Mouse (Mus musculus) bone marrow, adult 2 months (tissue): Measurements from ENCODE around the gene Mapk10.

ENCODE experiments used
- CTCF ChIP-seq: fragments of 200-500 bp; IDR thresholded peaks from 2 replicates; pipeline ENCODE4 v1.5.1; 2011; ENCODE audit warnings: low read length, control low read depth; ENCODE audit not compliant: control insufficient read depth, insufficient read depth
- POLR2A ChIP-seq: fragments of 200-500 bp; IDR thresholded peaks from 2 replicates; pipeline ENCODE4 v1.6.1; 2011; ENCODE audit warnings: low read depth, mild to moderate bottlenecking, control low read depth, low read length, borderline replicate concordance; ENCODE audit not compliant: control insufficient read depth

DNA sequence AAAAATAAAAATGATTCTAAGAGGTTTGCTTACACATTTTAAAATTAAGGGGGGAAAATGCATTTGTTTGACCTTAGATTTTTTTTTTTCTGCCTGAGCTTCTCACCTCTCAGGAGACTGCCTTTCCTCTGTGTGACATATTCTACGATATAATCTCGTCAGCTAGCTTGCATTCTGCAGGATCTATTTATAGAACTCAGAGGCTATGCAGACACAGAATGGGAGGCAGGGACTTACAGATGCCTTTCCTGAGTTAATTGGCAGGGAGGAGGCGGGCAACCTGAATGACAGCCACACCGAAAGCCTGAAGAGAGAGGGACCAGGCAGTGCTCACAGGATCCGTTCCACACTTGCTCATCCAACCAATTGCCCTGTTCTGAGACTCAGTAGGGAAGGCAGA lies 34.1 kb downstream of the Mapk10 start:
- TF ChIP-seq CTCF (no peak), POLR2A (no peak)
